Mouse (Mus musculus): ENCODE data around the gene Ephb4.
A peak's percentile ranks its signal among the peaks of the same experiment; 100 is the strongest.

Ephb4 gene

DNA sequence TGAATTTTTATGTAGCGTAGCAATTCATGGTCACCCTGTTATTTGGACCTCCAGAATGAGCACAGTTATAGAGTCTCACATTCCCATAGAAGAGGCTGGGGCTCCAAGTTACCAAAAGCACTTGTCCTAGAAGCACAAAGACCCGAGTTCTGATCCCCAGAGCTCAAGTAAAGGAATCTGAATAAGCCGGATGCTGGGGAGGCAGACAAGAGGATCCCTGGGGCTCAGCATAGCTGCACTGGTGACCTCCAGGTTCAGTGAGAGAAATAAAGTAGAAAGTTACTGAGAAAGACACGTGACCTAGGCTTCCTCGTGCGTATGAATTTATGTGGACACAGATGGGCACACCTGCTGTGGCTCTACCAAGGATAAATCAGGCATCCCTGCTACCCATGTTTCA, 14.8 kb upstream of the Ephb4 start:
- DNase-seq (ENCODE audit: low read depth) = no peak

DNA sequence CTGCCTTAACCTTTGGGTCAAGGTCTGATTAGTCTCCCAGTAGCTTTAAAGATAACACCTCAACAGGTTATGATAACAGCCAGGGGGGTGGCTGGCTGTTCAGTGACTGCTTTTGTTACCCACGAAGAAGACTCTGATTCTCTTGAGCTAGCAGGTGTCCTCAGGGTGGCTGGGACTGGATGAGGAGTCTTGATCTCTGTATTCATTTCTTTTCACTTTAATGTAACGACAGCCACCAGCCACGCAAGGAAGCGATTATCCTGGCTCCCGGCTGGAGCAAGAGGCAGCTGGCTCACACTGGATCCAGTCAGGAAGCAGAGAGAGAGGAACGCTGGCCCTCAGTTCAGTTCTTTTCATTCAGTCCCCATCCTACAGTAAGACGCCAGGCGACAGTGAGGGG, 12.7 kb upstream of the Ephb4 start:
- DNase-seq (ENCODE audit: low read depth) = no peak

DNA sequence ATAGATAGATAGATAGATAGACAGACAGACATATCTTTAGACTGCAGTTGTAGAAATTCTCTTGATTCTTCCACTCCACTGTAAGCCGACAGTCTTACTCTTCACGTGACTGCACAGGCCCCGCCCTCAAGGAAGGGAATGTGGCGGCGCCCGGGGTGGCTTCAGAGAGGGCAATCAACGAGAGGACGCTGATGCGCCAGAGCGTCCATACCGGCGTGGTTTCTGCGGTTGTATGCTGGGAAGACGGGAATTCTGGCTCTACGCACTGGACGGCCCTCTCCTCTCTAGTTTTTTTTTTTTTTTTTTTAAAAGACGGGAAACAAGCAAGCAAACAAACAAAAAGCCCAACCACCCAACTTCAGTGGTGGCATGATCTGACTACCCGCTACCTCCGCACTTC, 11.7 kb upstream of the Ephb4 start:
- peak; percentile 64 for DNase-seq (ENCODE audit: low read depth)

DNA sequence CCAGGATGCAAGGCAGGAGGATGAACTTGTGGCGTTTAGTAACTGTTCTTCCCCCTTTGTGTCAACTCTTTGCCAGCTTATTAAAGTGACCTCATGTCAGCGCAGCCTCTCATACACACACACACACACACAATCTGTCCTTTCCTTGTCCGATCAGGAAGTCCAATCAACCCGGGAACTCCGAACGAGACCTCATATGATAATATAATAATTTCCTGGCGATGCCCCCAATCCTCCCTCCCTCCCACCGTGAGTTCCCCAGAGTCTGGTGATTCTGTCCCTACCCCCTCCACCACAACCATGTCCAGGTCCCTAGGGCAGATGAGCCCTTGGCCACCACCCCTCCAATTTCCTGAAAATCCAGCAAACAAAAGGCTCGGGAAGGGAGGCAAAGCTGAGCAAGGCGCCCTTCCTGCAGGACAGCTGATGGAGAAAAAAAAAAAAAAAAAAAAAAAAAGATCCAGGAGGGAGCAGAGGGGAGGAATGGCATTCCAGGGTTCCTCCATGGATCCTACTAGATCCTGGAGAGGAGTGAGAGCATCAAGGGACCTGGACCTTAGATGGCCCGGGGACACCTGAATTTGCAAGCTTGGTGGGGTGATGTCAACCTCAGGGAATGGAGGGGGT, 11.1 kb upstream of the Ephb4 start:
- DNase-seq (ENCODE audit: low read depth) = no peak

DNA sequence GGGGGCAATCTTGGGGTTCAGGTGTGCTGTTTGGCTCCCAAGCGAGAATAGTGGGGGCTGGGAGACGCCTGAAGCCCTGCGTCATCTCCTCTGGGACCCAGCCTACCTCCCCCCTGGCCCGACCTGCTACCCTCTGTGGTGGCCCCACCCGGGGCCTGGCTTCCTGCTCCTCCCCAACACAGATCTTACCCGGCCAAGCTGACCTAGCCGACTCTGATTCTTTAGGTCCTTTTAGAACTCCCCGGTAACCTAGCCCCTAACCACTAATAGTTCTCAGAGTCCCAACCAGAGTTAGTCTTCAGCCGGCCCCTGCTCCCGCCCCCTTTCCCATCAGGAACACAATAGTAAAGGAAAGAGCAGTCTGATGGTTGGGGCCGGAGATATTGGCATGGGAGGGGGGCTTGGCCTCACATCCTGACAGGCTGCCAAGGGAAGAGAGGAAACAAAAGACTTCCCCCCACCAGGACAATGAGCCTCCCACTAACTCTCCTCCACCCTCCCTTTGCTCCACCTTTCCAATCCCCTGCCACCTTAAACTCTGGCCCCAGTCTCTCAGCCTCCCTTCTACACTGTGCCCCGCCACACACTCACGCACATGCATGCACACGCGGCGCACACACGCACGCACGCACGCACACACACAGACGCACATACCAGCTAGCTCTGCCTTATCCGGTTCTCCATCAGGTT, 10.5 kb upstream of the Ephb4 start:
- no peak for DNase-seq (ENCODE audit: low read depth)

DNA sequence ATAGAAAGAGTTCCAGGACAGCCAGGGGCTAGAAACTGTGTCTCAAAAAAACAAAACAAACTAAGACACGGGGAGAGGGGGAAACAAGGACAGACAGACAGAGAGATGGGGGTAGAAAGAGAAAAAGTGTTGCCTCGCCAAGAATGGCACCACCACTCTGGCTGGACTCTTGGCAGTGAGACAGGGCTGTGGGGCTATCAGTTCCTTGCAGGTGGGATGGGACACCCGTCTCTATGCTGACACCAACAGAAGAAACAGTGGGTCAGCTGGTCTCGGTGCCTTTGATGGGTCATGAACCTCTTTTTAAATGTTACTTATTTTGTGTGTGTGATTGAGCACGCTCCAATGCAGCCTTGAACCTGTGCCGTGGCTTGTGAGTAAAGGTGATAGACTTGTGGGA, 9.7 kb upstream of the Ephb4 start:
- DNase-seq (ENCODE audit: low read depth) = no peak

DNA sequence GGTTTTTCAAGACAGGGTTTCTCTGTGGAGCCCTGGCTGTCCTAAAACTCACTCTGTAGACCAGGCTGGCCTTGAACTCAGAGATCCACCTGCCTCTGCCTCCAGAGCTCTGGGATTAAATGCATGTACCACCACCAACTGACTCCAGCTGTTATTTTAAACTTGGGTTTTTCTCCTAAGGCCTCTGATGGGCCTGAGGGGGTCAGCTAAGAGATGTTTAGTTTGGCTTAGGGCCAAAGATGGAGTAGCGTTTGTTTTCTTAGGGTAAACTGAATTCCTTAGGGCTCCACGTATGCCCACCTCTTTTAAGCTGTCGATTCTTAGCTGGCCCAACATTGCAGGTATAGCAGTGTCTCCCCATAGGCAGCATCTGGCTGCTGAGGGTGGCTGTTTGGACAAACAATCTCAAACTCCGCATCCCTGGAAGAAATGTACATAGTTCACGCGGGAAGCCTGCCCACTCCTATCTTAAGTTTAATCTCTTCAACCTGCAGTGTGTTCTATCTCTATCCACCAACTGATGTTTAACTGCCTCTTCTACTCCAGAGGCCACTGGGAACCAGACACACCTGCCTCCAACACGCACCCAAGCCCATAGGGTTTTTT, 7.4 kb upstream of the Ephb4 start:
- DNase-seq (ENCODE audit: low read depth) = no peak

DNA sequence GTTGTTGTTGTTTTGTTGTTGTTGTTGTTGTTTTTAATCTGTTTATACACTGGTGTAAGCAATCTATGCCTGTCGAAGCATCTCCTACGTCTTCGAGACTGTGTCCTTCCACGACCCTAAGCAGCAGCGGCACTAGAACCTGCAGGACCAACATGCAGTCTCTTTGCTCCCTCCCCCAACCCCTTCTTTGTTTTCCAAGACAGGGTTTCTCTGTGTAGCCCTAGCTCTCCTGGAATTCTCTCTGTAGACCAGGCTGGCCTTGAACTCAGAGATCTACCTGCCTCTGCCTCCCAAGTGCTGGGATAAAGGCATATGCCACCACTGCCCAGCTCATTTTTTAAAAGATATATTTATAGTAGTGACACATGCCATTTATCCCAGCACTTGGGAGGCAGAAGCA, 6.5 kb upstream of the Ephb4 start:
- DNase-seq (ENCODE audit: low read depth) = no peak

DNA sequence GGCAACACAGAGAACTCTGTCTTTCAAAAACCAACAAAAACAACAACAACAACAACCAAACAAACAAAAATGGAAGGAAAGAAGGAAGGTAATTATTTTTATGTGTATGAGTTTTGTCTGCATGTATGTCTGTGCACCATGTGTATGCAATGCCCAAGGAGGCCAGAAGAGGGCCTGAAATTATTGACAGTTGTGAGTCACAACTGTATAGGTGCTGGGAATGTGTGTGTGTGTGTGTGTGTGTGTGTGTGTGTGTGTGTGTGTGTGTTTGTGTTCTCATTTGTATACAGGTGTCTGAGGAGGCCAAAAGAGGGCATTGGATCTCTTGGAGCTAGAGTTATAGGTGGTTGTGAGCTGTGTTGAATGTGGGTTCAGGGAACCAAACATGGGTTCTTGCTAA, 6.0 kb upstream of the Ephb4 start:
- no peak for DNase-seq (ENCODE audit: low read depth)

DNA sequence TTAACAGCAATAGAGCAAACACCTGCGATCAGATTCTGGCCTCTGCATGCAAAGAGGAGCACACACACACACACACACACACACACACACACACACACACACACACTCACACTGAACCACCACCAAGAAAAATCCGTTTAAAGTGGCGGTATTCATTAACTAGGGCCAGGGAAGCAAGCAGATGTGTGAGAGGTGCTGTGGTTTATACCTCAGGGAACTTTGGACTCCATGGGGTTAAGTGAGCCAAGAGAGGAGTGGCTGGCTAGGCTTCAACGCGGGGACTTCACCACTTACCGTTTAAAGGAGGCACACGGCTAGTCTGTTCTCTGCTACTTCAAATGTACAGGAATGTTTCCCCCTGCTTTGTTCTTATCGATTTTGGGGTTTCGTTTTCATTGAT, 4.1 kb upstream of the Ephb4 start:
- no peak for DNase-seq (ENCODE audit: low read depth)

DNA sequence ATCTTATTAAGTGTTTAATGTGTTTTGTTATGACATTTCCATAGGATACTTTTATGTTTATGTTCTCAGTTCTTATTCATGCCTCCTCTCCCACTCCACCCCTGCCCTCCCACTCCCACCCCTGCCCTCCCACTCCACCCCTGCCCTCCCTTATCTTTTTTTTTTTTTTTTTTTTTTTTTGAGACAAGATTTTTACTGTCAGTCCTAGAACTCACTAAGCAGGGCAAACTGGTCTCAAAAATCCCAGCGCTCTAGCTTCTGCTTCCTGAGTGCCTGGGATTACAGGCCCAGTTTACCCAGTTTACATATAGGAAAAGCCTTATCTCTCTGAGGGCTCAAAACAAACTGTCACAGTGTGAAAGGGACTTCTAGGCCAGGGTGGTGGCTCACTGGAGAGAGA, 3.5 kb upstream of the Ephb4 start:
- DNase-seq (ENCODE audit: low read depth) = no peak

DNA sequence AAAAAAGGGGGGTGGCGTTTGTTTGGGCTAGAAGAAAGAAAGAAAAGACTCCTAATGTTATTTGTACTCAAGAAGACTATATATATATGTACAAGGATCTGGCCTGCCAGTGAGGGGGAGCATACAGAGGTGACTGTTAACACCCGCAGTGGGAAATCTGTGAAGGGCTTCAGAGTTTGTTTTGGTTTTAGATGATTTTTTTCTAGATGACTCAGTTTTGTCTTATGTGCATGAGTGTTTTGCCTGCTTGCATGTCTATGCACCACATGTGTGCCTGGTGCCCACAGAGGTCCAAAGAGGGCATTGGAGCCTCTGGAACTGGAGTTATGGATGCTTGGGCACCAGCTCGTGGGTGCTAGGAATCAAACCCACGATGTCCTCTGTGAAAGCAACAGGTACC, 2.9 kb upstream of the Ephb4 start:
- no peak for DNase-seq (ENCODE audit: low read depth)

DNA sequence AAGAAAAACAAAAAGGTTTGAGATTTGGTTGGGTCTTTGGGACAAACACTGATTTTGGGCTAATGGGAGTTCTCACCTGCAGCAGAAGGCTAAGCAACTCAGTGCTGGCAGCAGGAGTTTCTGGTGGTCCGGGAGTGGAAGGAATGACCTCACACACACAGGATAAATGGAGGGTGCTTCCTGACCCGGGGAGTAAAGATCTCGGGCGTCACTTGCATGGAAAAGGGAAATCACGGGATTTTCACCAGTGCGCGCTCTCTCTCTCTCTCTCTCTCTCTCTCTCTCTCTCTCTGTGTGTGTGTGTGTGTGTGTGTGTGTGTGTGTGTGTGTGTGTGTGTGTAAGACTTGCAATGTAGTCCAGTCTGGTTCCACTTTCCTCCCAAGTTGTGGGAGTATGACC, 2.1 kb upstream of the Ephb4 start:
- DNase-seq (ENCODE audit: low read depth) = no peak

DNA sequence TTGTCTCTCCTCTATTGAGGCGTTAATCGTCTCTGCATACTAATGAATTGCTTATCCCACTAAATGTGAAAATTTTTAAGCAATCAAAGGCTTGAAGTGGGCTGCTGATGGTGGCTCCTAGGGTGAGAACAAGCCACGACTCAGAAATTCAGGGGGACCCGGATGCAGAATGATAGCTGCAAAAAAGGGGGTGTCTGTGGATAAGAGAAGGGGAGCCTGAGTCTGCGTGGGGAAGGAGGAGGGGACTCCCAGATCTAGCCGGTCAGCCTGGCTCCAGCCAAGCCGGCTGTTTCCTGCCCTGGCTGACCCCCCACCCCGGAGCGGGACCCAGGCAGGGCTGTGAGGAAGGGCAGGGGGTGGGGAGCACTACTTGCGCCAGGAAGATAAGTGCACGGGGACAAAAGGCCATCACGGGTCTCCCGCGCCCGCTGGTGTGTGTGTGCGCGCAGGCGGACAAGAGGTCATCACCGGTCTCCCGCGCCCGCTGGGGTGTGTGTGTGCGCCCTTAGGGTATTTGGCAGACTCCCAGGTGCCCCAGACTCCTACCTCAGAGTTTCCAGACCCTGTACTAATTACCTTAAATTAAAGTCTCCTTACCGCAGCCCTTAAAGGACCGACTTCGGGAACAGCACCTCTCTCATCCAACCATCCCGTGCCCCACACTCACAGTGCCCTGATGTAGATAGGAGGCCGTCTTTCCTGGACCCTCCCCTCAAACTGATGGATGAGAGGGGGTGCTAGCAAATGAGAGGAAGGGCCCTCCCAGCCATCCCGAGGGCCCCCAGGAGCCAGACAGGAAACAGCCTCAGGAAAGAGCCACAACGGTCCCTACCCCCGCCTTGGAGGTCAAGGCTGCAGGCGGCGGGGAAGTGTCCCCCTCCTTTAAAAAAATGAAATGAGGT, 1.2 kb upstream of the Ephb4 start:
- no peak for DNase-seq (ENCODE audit: low read depth)

DNA sequence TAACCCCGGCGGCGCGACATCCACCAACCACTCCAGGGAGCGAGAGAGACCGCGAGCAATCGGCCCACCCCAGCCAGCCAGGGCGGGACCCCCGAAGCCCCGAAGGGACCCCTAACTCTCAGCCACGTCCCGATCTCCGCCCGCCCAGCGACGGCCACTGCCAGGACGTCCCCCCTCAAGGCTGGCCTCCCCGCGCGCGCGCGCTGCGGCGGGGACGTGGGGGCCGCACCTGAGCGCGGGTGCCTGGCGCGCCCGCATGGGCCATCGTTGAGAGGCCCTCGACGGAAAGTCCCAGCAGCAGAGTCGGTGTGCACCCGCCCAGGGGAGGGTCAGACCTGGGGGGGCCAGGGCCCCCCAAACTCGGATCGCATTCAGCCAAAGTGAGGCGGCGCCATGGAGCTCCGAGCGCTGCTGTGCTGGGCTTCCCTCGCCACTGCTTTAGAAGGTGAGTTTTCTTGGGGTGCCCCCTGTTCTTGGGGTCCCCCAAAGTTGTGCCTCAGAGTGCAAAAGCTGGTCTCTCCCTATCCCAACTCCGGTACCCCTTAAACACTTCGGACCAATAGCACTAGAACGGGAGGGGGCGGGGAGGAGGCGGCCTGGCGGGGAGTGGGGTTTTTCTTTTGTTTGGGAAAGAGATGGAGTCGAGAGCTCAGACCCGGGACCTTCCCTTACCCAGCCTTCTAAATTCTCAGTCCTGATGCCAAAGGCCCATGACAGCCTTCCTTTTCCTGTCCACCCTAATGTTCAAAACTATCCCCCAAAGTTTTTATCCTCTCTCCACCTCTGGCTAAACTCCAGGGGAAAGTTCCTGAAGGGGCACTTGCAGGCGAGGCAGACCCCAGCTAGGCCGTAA, 522 bp downstream of the Ephb4 start:
- DNase-seq (ENCODE audit: low read depth) = no peak

DNA sequence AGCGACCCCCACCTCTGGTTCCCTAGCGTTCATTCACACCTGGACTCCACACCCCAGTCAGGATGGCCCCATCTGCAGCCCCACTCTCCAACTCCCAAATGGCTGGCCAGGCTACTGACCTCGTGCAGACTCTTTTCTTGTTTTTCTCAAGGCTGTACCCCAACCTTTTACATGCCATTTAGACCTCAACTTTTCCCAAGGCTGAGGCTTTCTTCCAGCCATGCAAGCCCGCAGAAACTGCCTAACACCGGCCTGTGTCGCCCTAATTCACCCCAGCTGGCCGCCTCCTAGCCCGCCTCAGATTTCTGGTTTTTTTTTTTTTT, 1.1 kb downstream of the Ephb4 start:
- DNase-seq (ENCODE audit: low read depth) = no peak

DNA sequence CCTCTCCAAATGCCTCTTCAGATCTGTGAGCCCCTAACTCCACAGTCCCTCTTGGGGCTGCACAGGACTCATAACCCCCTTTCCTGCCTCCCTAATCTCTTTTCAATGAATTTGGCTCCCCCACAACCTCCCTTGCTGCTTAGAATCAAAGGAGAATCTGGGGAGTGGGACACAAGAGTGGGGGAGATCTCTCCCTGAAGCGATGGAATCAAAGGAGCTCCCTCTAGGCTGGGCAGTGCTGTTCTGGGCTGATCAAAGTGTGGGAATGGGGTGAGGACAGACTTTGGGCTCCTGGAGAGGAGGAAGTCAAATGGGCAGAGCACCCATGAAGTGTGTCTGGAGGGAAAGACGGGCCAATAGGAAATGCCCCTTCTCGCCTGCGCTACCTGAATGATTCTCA, 1.5 kb downstream of the Ephb4 start:
- DNase-seq (ENCODE audit: low read depth) = no peak

DNA sequence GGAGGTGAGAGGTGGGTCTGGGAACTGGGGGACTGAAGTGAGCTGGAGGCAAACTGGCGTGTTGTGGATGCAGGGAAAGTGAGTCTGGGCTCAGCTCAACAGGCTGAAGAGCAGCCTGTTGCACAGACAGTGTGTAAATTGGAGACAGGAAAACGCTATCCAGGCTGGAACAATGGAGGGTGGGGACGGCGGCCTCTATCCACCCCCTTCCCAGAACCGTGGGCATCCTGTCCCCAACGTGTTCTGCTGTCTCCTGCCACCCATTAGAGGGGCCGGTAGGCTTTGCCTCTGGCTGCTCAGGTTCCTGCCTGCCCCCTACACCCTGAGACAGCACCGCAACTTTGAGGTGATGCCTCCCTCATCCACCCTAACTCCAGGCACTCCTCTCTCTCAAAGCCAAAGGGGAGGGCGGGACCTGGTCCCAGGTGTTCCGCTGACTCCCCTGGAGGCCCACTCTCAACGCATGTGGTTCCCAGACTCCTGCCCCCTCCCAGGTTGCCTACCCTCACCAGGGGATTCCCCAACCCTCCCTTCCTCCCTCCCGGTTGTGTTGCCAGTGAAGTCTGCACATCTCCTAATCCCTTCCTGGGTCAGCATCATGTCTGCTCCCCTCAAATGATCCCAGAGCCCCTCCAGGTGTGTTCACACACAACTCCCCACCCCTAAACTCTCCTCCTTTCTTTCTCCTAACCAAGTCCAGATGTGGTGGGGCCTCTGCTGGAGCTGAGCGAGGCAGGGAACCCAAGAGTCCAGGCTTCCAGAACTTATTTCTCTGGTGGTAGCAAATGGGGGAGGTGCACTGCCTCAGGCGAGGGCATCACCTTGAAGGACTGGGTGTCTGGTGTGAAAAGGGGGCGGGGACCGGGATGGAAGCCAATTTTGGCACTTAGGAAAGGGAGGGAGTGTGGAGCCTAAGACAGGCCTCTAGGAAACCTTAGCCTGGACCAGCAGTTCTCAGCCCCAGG, 2.4 kb downstream of the Ephb4 start:
- DNase-seq (ENCODE audit: low read depth) = no peak

DNA sequence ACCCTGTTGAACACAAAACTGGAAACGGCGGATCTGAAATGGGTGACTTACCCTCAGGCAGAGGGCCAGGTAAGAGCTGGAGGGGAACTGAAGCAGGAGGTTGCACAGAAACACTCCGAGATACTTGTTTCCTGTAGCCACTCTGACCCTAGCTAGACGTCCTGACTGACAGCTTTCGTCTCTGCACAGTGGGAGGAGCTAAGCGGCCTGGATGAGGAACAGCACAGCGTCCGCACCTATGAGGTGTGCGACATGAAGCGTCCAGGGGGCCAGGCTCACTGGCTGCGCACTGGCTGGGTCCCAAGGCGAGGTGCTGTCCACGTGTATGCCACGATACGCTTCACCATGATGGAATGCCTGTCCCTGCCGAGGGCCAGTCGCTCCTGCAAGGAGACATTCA, 4.2 kb downstream of the Ephb4 start:
- no peak for DNase-seq (ENCODE audit: low read depth)

DNA sequence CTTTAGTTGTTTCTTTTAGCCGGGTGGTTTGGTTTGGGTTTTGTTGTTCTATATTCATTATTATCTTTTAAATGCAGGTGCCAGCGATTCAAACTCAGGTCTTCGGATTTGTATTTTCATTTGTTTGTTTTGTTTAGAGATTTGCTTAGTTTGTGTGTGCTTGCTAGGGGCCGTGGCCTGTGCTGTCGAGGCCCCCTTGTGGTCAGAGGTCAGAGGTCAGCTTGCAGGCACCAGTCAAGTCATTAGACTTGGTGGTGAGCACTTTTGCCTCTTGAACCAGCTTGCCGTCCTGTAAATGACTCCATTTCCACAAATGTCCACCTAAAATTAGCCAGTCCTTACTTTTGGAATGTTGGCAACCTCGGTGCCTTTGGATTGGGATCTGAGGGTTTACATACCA, 8.5 kb downstream of the Ephb4 start:
- DNase-seq (ENCODE audit: low read depth) = no peak

DNA sequence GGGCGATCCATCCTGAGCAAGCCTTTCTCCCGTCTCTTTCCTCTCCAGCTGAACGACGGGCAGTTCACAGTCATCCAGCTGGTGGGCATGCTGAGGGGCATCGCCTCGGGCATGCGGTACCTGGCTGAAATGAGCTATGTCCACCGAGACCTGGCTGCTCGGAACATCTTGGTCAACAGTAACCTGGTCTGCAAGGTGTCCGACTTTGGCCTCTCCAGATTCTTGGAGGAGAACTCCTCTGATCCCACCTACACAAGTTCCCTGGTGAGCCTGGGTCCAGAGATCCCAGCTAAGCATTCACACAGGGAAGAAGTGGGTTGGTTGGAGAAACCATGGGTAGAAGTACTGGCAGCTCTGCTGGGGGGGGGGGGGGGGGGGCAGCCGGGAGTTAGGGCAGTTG, 19.8 kb downstream of the Ephb4 start:
- DNase-seq (ENCODE audit: low read depth) = no peak
